8 mouse cellular contexts compared by ENCODE assay signal in the genomic region with DNA sequence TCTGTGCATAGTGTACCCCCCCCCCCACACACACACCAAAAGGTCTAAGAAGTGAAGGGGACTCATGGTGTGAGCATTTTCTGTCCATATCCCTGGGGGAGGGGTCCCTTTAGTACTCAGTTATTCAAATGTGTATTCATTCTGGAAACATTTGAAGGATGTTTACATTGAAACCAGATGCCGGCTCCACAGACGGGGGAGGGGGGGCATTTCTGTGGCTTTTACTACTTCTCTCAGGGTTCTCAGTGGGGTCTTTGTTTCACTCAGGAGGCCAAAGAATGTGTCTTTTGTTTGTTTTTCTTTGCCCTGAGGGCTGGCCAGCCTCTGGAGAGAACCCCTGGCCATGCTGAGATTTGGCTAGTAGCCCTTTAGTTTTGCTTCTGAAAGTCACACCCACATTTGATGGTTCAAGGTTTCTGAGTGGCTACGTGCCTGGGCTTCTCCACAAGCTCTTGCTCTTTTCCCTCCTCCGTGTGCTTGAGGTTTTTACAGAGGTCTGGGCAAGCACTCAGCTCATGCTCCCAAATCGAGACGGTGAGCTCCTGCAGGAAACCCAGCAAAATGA. TPM values are rescaled to one million over a fixed set of nuclear protein-coding genes. Genes with fewer than 3 reads are reported as not detected.
A peak's percentile ranks its signal among the peaks of the same experiment; 100 is the strongest.
DNase-seq lines count a peak whose midpoint lies in the region; ATAC-seq and TF ChIP-seq lines count a peak whose summit lies in the region.

No protein-coding gene starts in this region.

- 0 out of 2 replicates have a peak, but pooled peaks have one; percentile 14 for ATAC-seq in heart, embryonic 15.5 days (replicated peaks; ENCODE audit: insufficient number of reproducible peaks, insufficient read depth, low FRiP score, low read depth)
- peak; percentile 88 for ATAC-seq in embryonic facial prominence, embryonic 12.5 days (ENCODE audit: insufficient number of reproducible peaks, insufficient read depth, low FRiP score, low TSS enrichment)
- ATAC-seq in limb, embryonic 11.5 days (ENCODE audit: insufficient number of reproducible peaks, low FRiP score, low TSS enrichment, low read depth), result peak; percentile 89
- ATAC-seq in neural tube, embryonic 13.5 days (ENCODE audit: low read depth), result peak; percentile 75; the same call in 1 of the 2 replicates
- ATAC-seq in erythroblast, adult 5-6 weeks (replicated peaks; ENCODE audit: low FRiP score, poor library complexity, severe bottlenecking), result no peak
- no peak for ATAC-seq in inflammation-experienced regulatory T-cells, adult 6 months

- no peaks in the 10 kb centered on the region for H3K79me2 ChIP-seq in CH12.LX (replicated peaks; ENCODE audit: control insufficient read depth, extremely low read depth, insufficient read depth, poor library complexity, severe bottlenecking)

- dilution Hi-C loops in CH12.LX (cut with MboI; ENCODE audit: extremely low pct_ligation_motif_present, extremely low pct_unique_long_range_greater_than_20kb, low sequenced_read_pairs), result no loop called here

- no peak for TF ChIP-seq POLR2A in CH12.LX (IDR thresholded peaks at IDR 0.05; ENCODE audit: low read depth, low read length)

- peaks cover 16% of the 10 kb centered on the region for H3K4me1 ChIP-seq in heart, embryonic 15.5 days (replicated peaks)
- H3K4me1 ChIP-seq in CH12.LX (ENCODE audit: control insufficient read depth in 1 of 2, insufficient read depth in 2 of 2), result peaks cover 2 to 4% of the 10 kb centered on the region in 2 experiments; a peak in 1 of 4 replicates
- peaks cover 12% of the 10 kb centered on the region; the same call in 1 of the 2 replicates for H3K4me1 ChIP-seq in embryonic facial prominence, embryonic 12.5 days
- H3K4me1 ChIP-seq in limb, embryonic 11.5 days (ENCODE audit: control insufficient read depth, insufficient read depth, low read length), result no peaks in the 10 kb centered on the region
- H3K4me1 ChIP-seq in neural tube, embryonic 13.5 days (replicated peaks), result peaks cover 11% of the 10 kb centered on the region

- H3K36me3 ChIP-seq in heart, embryonic 15.5 days, result no peaks in the 10 kb centered on the region
- H3K36me3 ChIP-seq in CH12.LX (replicated peaks in 1 of 2; ENCODE audit: control insufficient read depth in 1 of 2, insufficient read depth in 1 of 2, low read length in 1 of 2), result no peaks in the 10 kb centered on the region
- H3K36me3 ChIP-seq in embryonic facial prominence, embryonic 12.5 days, result no peaks in the 10 kb centered on the region
- no peaks in the 10 kb centered on the region for H3K36me3 ChIP-seq in limb, embryonic 11.5 days (ENCODE audit: control insufficient read depth, insufficient read depth, low read length)
- no peaks in the 10 kb centered on the region for H3K36me3 ChIP-seq in neural tube, embryonic 13.5 days

- in situ Hi-C loops in CH12.LX (cut with MboI; ENCODE audit: low pct_ligation_motif_present, low pct_unique_long_range_greater_than_20kb, low sequenced_read_pairs), result no loop called here

- TF ChIP-seq RAD21 in CH12.LX (IDR thresholded peaks at IDR 0.05; ENCODE audit: low read depth, low read length), result no peak

- WGBS in heart, embryonic 15.5 days, result 26% methylated on average over 6 of the region's 6 CpGs
- WGBS in embryonic facial prominence, embryonic 12.5 days, result 2% methylated on average over 6 of the region's 6 CpGs
- WGBS in limb, embryonic 11.5 days, result 6% methylated on average over 6 of the region's 6 CpGs
- 10% methylated on average over 6 of the region's 6 CpGs for WGBS in neural tube, embryonic 13.5 days

- H3K9ac ChIP-seq in heart, embryonic 15.5 days, result no peak overlapping the region
- H3K9ac ChIP-seq in CH12.LX (ENCODE audit: insufficient read depth, low read depth), result no peak overlapping the region
- no peak overlapping the region for H3K9ac ChIP-seq in embryonic facial prominence, embryonic 12.5 days
- no peak overlapping the region for H3K9ac ChIP-seq in limb, embryonic 11.5 days (ENCODE audit: low read length)
- H3K9ac ChIP-seq in neural tube, embryonic 13.5 days, result no peak overlapping the region

- TF ChIP-seq EP300 in CH12.LX (IDR thresholded peaks at IDR 0.05; ENCODE audit: low read length), result no peak

- H3K27ac ChIP-seq in heart, embryonic 15.5 days, result peak overlapping the region; percentile 53
- no peak overlapping the region for H3K27ac ChIP-seq in CH12.LX (ENCODE audit: insufficient read depth, low read depth)
- peak overlapping the region; percentile 92 for H3K27ac ChIP-seq in embryonic facial prominence, embryonic 12.5 days
- peak overlapping the region; percentile 92 for H3K27ac ChIP-seq in limb, embryonic 11.5 days (replicated peaks; ENCODE audit: low read depth, low read length)
- peak overlapping the region; percentile 59 for H3K27ac ChIP-seq in neural tube, embryonic 13.5 days (replicated peaks)

- H3K9me3 ChIP-seq in heart, embryonic 15.5 days (replicated peaks), result no peaks in the 10 kb centered on the region
- no peaks in the 10 kb centered on the region for H3K9me3 ChIP-seq in CH12.LX (replicated peaks; ENCODE audit: low read length)
- no peaks in the 10 kb centered on the region for H3K9me3 ChIP-seq in embryonic facial prominence, embryonic 12.5 days
- H3K9me3 ChIP-seq in limb, embryonic 11.5 days (ENCODE audit: control insufficient read depth, low read length), result no peaks in the 10 kb centered on the region
- no peaks in the 10 kb centered on the region for H3K9me3 ChIP-seq in neural tube, embryonic 13.5 days

- no peaks in the 10 kb centered on the region for H3K27me3 ChIP-seq in heart, embryonic 15.5 days
- H3K27me3 ChIP-seq in CH12.LX (replicated peaks), result no peaks in the 10 kb centered on the region
- H3K27me3 ChIP-seq in embryonic facial prominence, embryonic 12.5 days, result no peaks in the 10 kb centered on the region
- H3K27me3 ChIP-seq in limb, embryonic 11.5 days (ENCODE audit: control insufficient read depth, insufficient read depth, low read length), result no peaks in the 10 kb centered on the region
- H3K27me3 ChIP-seq in neural tube, embryonic 13.5 days, result no peaks in the 10 kb centered on the region

- no peak overlapping the region for H3K4me3 ChIP-seq in heart, embryonic 15.5 days
- H3K4me3 ChIP-seq in CH12.LX (replicated peaks in 1 of 3; ENCODE audit: low read depth in 2 of 3, low read length in 2 of 3, poor library complexity in 1 of 3), result no peak overlapping the region
- H3K4me3 ChIP-seq in embryonic facial prominence, embryonic 12.5 days, result no peak overlapping the region
- H3K4me3 ChIP-seq in limb, embryonic 11.5 days (ENCODE audit: low read depth, low read length), result no peak overlapping the region
- H3K4me3 ChIP-seq in neural tube, embryonic 13.5 days, result no peak overlapping the region

- no peak for TF ChIP-seq CTCF in CH12.LX (conservative IDR thresholded peaks at IDR 0.05 in 1 of 2, IDR thresholded peaks at IDR 0.05 in 1 of 2; ENCODE audit: low read depth in 2 of 2, low read length in 2 of 2)

- H3K4me2 ChIP-seq in heart, embryonic 15.5 days, result no peak overlapping the region; the same call in 1 of the 2 replicates
- peak overlapping the region; percentile 84 for H3K4me2 ChIP-seq in CH12.LX (ENCODE audit: insufficient read depth, low read depth, poor library complexity, severe bottlenecking)
- H3K4me2 ChIP-seq in embryonic facial prominence, embryonic 12.5 days (replicated peaks), result peak overlapping the region; percentile 3; the same call in 1 of the 2 replicates
- no peak overlapping the region for H3K4me2 ChIP-seq in limb, embryonic 11.5 days (ENCODE audit: low read depth, severe bottlenecking)
- no peak overlapping the region for H3K4me2 ChIP-seq in neural tube, embryonic 13.5 days

- no peak for DNase-seq in heart, adult 9 months (ENCODE audit: low spot score in 2 of 2)
- DNase-seq in CH12.LX (ENCODE audit: extremely low read depth), result no peak
- peak; percentile 83 for DNase-seq in limb, embryonic 11.5 days (ENCODE audit: low spot score)

TF ChIP-seq in CH12.LX, 34 proteins besides CTCF, POLR2A, EP300 and RAD21:
- TF ChIP-seq TBP (conservative IDR thresholded peaks at IDR 0.05; ENCODE audit: low read depth, low read length) (no peak), NELFE (IDR thresholded peaks at IDR 0.05; ENCODE audit: low read depth, low read length) (no peak), POLR2AphosphoS2 (IDR thresholded peaks at IDR 0.05; ENCODE audit: low read depth, low read length) (no peak), ETS1 (conservative IDR thresholded peaks at IDR 0.05; ENCODE audit: low read depth, low read length) (no peak), NRF1 (IDR thresholded peaks at IDR 0.05; ENCODE audit: low read depth, low read length) (no peak), MAX (IDR thresholded peaks at IDR 0.05; ENCODE audit: low read length) (no peak), ZKSCAN1 (IDR thresholded peaks at IDR 0.05; ENCODE audit: borderline replicate concordance, low read depth, low read length) (no peak), MEF2A (IDR thresholded peaks at IDR 0.05; ENCODE audit: borderline replicate concordance, low read depth, low read length) (no peak), JUN (IDR thresholded peaks at IDR 0.05; ENCODE audit: insufficient read depth, low read depth, low read length) (no peak)

RNA-seq across cellular contexts. Expression of gene Pakap, which starts 24.2 kb away (rescaled TPM):
- 57.1 and 57.8 TPM in 2 replicates for polyA plus RNA-seq in heart, embryonic 15.5 days (2015; fragmentation: Nextera tagmentation; extraction: Ambion mirVana)
- total RNA-seq in CH12.LX (2012; rRNA removed) (not detected in 2 replicates), CH12.LX (2014; rRNA removed) (0.08 TPM in 1 of 2 replicates, not detected in the other)
- 0.07 and 0.14 TPM in 2 replicates for polyA plus RNA-seq in CH12.LX (2012; ENCODE audit: insufficient read length, low read depth)
- 42.5 TPM in 2 replicates for polyA plus RNA-seq in embryonic facial prominence, embryonic 12.5 days (2016; fragmentation: Nextera tagmentation; extraction: Ambion mirVana)
- 32.6 and 37.6 TPM in 2 replicates for polyA plus RNA-seq in limb, embryonic 11.5 days (2014; fragmentation: Nextera tagmentation; extraction: Ambion mirVana)
- 9.1 and 11.1 TPM in 2 replicates for polyA plus RNA-seq in neural tube, embryonic 13.5 days (2015; fragmentation: Nextera tagmentation; extraction: Ambion mirVana)
- total RNA-seq in erythroblast, adult 5-6 weeks (2015; ENCODE audit: low replicate concordance), result not detected in 2 replicates
- total RNA-seq in erythroblast, adult 5-6 weeks (2017; ENCODE audit: low replicate concordance), result not detected in 2 replicates
- polyA plus RNA-seq in inflammation-experienced regulatory T-cells, adult 6 months (2017; shearing (Covaris generic)), result 1 to 10 TPM in 2 of 3 experiments, under 1 TPM in 1; 0.50 to 2.1 (median 1.1) TPM

Comparison
In these comparisons a context has a peak if more than half of its experiments do, and no peak if none do; other contexts are left out.
1. ATAC-seq: peak in heart, embryonic 15.5 days (single experiment), embryonic facial prominence, embryonic 12.5 days (single experiment), limb, embryonic 11.5 days (single experiment) and neural tube, embryonic 13.5 days (single experiment); none in erythroblast, adult 5-6 weeks (single experiment) and inflammation-experienced regulatory T-cells, adult 6 months (single experiment).
2. H3K4me2 ChIP-seq: peak in CH12.LX (single experiment) and embryonic facial prominence, embryonic 12.5 days (single experiment); none in heart, embryonic 15.5 days (single experiment), limb, embryonic 11.5 days (single experiment) and neural tube, embryonic 13.5 days (single experiment).